Mouse (Mus musculus) intestine, embryonic 15.5 days (tissue): ENCODE data around the gene Gm5127. TPM values are rescaled to one million over a fixed set of nuclear protein-coding genes. Genes with fewer than 3 reads are reported as not detected.

Experiments
- ATAC-seq: fragments of 200-750 bp; cut with Nextera tagmentation; 2 replicates; pipeline ENCODE4 v1.8.0; 2017; ENCODE audit warnings: moderate TSS enrichment, moderate library complexity
- H3K27ac ChIP-seq: fragments of 300-500 bp; sonication (generic); 2 replicates; pipeline ENCODE4 v1.5.1; 2015; ENCODE audit warnings: mild to moderate bottlenecking, inconsistent platforms
- H3K27me3 ChIP-seq: fragments of 300-500 bp; sonication (generic); replicated peaks from 2 replicates; pipeline ENCODE4 v1.6.1; 2015; ENCODE audit warnings: inconsistent platforms
- H3K36me3 ChIP-seq: fragments of 300-500 bp; sonication (generic); 2 replicates; pipeline ENCODE4 v1.6.1; 2015; ENCODE audit warnings: inconsistent platforms
- H3K4me1 ChIP-seq: fragments of 300-500 bp; sonication (generic); replicated peaks from 2 replicates; pipeline ENCODE4 v1.6.1; 2015; ENCODE audit warnings: inconsistent platforms
- H3K4me2 ChIP-seq: fragments of 300-500 bp; sonication (generic); replicated peaks from 2 replicates; pipeline ENCODE4 v1.6.1; 2015; ENCODE audit warnings: mild to moderate bottlenecking, inconsistent platforms
- H3K4me3 ChIP-seq: fragments of 300-500 bp; sonication (generic); replicated peaks from 2 replicates; pipeline ENCODE4 v1.5.1; 2015; ENCODE audit warnings: inconsistent platforms
- H3K9ac ChIP-seq: fragments of 300-500 bp; sonication (generic); 2 replicates; pipeline ENCODE4 v1.6.1; 2015; ENCODE audit warnings: inconsistent platforms
- H3K9me3 ChIP-seq: fragments of 300-500 bp; sonication (generic); 2 replicates; pipeline ENCODE4 v1.6.1; 2016; ENCODE audit warnings: inconsistent platforms
- WGBS: fragments of 180-500 bp; shearing (Covaris S2); methylation state at CpG from one replicate; pipeline ENCODE4 v1.1.7; 2015; 5-methylcytosine and 5-hydroxymethylcytosine counted together
- polyA plus RNA-seq: library from polyadenylated mRNA; unstranded; fragments of >200 nt; fragmentation: Nextera tagmentation; extraction: Ambion mirVana; gene quantifications from 2 replicates; pipeline ENCODE4 v1.2.1, GENCODE M21; 2015

The Gm5127 gene
- 0.08 and 0.09 TPM in 2 replicates for polyA plus RNA-seq

DNA sequence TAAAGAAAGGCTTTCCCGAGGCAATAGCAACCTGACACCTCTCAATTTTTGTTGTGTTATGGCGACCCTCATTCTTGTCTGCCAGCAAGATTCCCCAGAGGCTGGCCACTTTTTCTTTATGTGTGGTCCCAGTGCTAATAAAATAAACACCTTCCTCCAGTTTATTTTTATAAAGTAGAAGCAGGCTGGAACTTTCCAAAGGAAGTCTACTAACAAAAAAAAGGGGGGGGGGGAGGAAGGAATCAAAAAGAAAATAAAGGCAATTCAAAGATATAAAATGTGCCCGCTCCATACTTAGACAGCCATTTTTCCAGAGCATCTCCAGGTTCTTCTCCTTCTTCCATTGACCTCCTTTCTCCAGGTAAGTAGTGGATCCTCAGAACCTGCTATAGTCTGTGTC lies at the start of gene Gm5127:
TSS of gene Gm5127 (plus strand) at position 301 of the 400 bp plus-strand sequence.
- WGBS = 50% methylated on average over 3 of the region's 3 CpGs
- Histone ChIP-seq H3K27me3 (no peaks in the 10 kb centered on the region), H3K27ac (no peak within 1 kb of the TSS), H3K36me3 (no peaks in the 10 kb centered on the region), H3K4me1 (no peaks in the 10 kb centered on the region), H3K9ac (no peak within 1 kb of the TSS), H3K4me2 (no peak within 1 kb of the TSS), H3K9me3 (no peaks in the 10 kb centered on the region), H3K4me3 (no peak within 1 kb of the TSS)
- ATAC-seq = no peak

DNA sequence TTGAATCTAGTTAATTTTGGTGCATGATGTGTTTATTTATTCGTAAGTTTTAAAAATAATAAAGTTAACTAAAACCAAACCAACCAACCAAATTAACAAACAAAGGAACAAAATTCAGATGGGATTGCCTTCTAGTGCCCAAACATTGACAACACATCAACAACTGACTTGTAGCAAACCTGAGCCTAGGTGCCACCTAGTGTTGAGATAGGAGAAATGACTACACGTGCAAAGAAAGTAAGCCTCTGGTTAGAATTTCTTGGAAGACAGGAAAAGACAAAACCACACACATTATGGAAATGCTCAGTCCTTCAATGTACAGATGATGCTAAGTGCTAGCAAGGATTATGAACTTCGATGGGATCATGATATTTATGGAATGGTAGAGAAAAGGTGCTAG lies 46.6 kb upstream of the Gm5127 start:
- ATAC-seq = no peak
- 38% methylated on average over 3 of the region's 3 CpGs for WGBS
- no peaks in the 10 kb centered on the region for H3K4me1 ChIP-seq

DNA sequence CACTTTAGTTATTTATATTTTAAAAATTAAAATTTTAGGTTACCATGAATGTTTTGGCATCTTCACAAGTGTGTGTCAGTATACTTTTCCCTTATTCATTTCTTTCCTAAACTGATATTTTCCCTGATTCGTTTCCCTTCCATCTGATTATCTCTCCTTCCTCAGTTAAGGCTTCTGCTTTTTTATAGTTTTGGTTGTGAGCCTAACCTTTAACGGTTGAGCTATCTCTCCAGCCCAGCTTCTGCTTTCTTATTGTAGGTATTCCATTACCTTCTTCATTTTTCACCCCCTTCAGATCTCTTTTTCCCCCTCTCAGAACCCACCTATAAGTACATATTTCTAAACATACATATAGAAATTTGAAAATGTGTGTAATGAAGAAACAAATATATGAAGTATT lies 27.5 kb upstream of the Gm5127 start:
- Histone ChIP-seq H3K4me3 (no peak overlapping the region), H3K4me1 (no peaks in the 10 kb centered on the region), H3K9ac (no peak overlapping the region), H3K4me2 (no peak overlapping the region), H3K36me3 (no peaks in the 10 kb centered on the region), H3K9me3 (no peaks in the 10 kb centered on the region), H3K27me3 (no peaks in the 10 kb centered on the region), H3K27ac (no peak overlapping the region)
- no peak for ATAC-seq
- WGBS = 79% methylated on average over 2 of the region's 2 CpGs

More for the DNA sequence above, 46.6 kb upstream of the Gm5127 start:
- Histone ChIP-seq H3K9me3 (no peaks in the 10 kb centered on the region), H3K36me3 (no peaks in the 10 kb centered on the region), H3K27ac (no peak overlapping the region), H3K9ac (no peak overlapping the region), H3K27me3 (no peaks in the 10 kb centered on the region), H3K4me3 (no peak overlapping the region), H3K4me2 (no peak overlapping the region)

DNA sequence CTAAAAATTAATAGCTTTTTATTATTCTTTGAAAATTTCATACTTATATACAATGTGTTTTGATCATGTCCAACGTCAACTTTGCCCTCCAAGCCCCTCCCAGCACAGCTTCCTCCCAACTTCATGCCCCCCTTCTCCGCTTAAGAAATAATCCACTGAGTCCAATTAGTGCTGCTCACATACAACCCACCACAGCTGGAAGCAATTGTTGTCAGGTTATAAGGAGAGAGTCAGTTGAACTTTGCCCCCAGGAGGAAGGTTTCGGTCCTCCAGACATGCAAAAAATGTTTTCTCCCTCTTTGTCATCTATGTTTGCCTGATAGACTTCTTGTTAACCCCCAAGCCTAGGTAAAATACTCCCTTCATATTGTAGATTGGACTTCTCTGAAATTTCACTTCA lies 4.0 kb upstream of the Gm5127 start:
- 70% methylated on average over 3 of the region's 3 CpGs for WGBS
- no peak overlapping the region for H3K9ac ChIP-seq
- ATAC-seq = no peak

DNA sequence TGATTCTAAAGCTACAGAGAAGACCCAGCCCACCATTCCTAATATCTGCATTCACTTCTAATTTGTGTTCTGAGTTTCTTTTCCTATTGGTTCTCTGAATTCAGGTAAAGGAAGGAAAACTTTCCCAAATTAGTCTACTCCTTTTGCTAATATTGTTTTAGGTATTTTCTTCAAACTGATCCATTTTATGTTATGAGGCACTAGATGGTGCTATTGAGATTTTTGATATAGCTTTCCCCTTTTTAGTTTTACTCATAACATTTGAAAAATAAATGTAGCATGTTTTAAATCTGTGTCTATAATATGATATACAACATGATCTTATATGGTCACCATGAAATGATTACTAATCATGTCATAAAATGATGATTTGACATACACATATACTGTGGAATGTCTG lies 2.6 kb upstream of the Gm5127 start:
- ATAC-seq = no peak
- Histone ChIP-seq H3K27ac (no peak overlapping the region), H3K9ac (no peak overlapping the region), H3K4me3 (no peak overlapping the region), H3K36me3 (no peaks in the 10 kb centered on the region), H3K4me2 (no peak overlapping the region), H3K4me1 (no peaks in the 10 kb centered on the region), H3K27me3 (no peaks in the 10 kb centered on the region), H3K9me3 (no peaks in the 10 kb centered on the region)

More for the DNA sequence above, 4.0 kb upstream of the Gm5127 start:
- Histone ChIP-seq H3K27me3 (no peaks in the 10 kb centered on the region), H3K36me3 (no peaks in the 10 kb centered on the region), H3K4me2 (no peak overlapping the region), H3K27ac (no peak overlapping the region), H3K4me3 (no peak overlapping the region), H3K4me1 (no peaks in the 10 kb centered on the region), H3K9me3 (no peaks in the 10 kb centered on the region)

DNA sequence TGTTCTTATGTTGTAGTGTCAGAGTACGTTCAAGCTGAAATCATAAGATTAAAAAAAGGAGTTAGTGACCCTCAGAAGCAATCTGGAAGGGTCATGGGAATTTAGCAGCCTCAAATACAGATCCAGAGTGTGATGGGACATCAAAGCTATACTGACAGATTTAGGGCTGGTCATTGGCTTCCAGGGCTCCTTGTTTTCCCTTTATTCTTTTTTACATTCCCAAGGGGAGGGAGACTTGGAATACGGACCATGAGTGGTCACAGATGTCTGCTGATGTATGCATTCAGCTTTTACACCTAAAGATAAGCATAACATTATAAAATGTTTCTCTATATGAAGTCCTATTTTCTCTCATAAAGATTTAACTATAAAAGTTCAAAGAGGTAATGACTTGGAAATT lies 789 bp upstream of the Gm5127 start:
- Histone ChIP-seq H3K9me3 (no peaks in the 10 kb centered on the region), H3K4me2 (no peak overlapping the region), H3K4me1 (no peaks in the 10 kb centered on the region), H3K27ac (no peak overlapping the region), H3K27me3 (no peaks in the 10 kb centered on the region), H3K4me3 (no peak overlapping the region), H3K36me3 (no peaks in the 10 kb centered on the region), H3K9ac (no peak overlapping the region)
- no peak for ATAC-seq
- 45% methylated on average over 2 of the region's 2 CpGs for WGBS

DNA sequence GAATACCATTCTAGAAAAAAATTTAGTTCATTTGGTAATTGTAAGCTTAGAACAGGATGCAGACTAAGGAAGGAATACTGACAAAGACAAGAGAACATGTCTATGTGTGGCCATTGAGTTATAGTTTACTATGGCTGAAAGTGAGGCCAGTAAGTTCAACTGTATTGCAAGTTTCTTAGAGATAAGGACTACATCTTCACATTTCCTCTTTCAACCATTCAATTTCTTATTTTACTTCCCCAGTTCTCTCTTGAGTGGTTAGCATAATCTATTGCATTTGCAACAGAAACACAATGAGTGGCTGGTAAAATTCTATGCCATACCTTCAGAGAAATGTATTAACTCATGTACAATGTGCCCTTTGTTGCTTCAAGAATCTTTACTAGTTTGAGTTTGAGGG lies 10.9 kb downstream of the Gm5127 start:
- no peak overlapping the region for H3K4me2 ChIP-seq
- no peaks in the 10 kb centered on the region for H3K27me3 ChIP-seq
- no peaks in the 10 kb centered on the region for H3K9me3 ChIP-seq

DNA sequence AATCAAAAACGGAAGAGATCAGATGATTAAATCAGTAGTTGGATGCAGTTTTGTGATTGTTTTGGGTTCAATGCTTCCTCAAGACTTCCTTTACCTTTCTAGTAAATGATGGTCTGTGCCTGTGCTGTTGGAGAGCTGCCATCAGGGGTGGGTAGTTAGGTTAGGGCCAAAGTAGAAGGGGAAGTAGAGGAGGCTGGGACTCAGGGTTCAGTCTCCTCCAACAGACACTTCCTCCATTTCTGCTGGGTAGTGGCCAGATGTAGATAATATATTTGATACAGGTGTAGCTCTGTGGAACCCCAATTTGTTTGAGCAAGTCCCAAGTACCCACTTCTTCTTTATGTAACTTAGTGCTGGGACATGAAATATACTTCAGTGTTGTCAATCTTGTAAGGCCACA lies 12.9 kb downstream of the Gm5127 start:
- no peak overlapping the region for H3K27ac ChIP-seq
- 81% methylated on average over 1 of the region's 1 CpGs for WGBS
- no peaks in the 10 kb centered on the region for H3K4me1 ChIP-seq

More for the DNA sequence above, 10.9 kb downstream of the Gm5127 start:
- no peak for ATAC-seq
- no peak overlapping the region for H3K4me3 ChIP-seq
- H3K9ac ChIP-seq = no peak overlapping the region
- H3K27ac ChIP-seq = no peak overlapping the region
- H3K36me3 ChIP-seq = no peaks in the 10 kb centered on the region
- H3K4me1 ChIP-seq = no peaks in the 10 kb centered on the region

DNA sequence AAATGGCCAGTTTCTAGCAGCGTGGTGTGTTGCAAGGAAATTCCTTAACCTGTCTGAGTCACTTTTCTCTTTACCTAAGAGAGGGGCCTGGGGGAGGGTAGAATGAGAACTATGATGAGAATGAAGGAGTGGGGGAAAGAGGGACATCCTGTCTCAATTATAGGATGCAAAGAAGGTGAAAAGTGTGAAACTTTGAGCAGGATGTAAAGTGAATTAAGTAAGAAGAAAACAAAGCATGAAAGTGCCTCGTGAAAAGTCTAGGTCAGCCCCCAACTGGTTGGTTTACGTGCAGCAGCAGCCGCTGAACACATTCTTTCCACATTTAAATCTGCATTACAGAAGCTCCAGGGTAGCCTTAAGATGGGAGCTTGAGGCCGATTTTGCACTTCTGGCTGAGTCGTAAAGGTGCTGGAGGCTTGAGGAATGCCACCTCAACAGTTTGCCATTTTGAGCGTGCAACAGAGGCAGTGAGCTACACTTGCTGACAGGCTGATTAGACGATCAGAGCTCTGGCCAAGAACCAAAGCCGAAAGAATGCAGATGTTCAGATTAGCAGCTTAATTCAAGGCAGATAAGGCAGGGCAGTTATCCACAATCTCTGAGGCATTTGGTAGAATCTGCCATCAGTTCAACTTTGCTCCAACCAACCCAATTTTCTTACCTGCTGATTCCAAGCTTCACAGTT lies 19.7 kb downstream of the Gm5127 start:
- Histone ChIP-seq H3K4me2 (peak overlapping the region; percentile 43), H3K36me3 (no peaks in the 10 kb centered on the region), H3K27ac (no peak overlapping the region), H3K27me3 (no peaks in the 10 kb centered on the region), H3K4me3 (no peak overlapping the region), H3K4me1 (no peaks in the 10 kb centered on the region), H3K9me3 (no peaks in the 10 kb centered on the region), H3K9ac (no peak overlapping the region)
- no peak for ATAC-seq
- WGBS = 17% methylated on average over 9 of the region's 9 CpGs

More for the DNA sequence above, 12.9 kb downstream of the Gm5127 start:
- Histone ChIP-seq H3K9me3 (no peaks in the 10 kb centered on the region), H3K4me3 (no peak overlapping the region), H3K9ac (no peak overlapping the region), H3K4me2 (no peak overlapping the region), H3K27me3 (no peaks in the 10 kb centered on the region), H3K36me3 (no peaks in the 10 kb centered on the region)
- ATAC-seq = no peak

DNA sequence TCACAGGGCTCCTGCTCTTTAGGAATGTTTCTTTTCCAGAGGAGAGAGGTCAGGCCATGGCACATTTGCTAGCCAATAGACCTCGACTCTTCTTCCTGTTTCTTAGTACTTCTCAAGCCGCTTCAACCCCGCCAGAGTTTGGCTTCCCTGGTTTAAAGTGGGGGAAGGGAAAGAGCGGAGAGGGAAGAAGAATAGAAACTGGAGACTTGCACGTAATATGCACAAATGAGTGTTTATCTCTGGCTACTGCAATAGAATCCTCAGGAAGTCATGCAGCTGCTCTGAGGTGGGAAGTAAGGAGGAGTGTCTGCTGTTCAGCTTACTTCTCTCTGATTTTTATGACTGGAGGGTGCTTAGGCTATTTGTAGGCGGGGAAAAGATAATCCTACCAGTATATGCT lies 20.4 kb downstream of the Gm5127 start, which contains the start of gene Cysltr1:
TSS of gene Cysltr1 (minus strand) at position 294 of the 400 bp plus-strand sequence.
- Histone ChIP-seq H3K27ac (no peak within 1 kb of the TSS), H3K4me1 (no peaks in the 10 kb centered on the region), H3K4me2 (peak within 1 kb of the TSS; percentile 43), H3K27me3 (no peaks in the 10 kb centered on the region), H3K36me3 (no peaks in the 10 kb centered on the region), H3K4me3 (no peak within 1 kb of the TSS), H3K9ac (no peak within 1 kb of the TSS), H3K9me3 (no peaks in the 10 kb centered on the region)
- peak; percentile 67 for ATAC-seq
- WGBS = 22% methylated on average over 6 of the region's 6 CpGs

DNA sequence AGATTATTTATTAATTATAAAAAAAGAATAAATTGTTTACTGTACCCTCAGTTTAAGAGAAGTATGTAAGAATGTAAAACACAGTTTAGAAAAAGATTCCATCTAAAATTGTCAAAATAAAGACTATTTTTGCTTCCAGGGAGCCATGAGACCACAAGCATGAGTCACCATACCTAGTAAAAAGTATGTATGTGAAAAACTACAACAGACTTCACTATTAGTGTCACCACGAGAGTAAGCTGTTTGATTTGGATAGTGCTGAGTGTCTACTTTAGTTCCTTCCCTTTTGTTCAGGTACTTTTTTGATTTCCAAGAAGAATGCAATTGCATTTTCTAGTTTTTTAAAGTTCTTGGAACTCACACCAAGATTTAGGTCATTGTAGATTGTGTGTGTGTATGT lies 39.5 kb downstream of the Gm5127 start:
- no peak overlapping the region for H3K27ac ChIP-seq
- H3K27me3 ChIP-seq = no peaks in the 10 kb centered on the region
- H3K9ac ChIP-seq = no peak overlapping the region
- H3K4me2 ChIP-seq = no peak overlapping the region
- no peaks in the 10 kb centered on the region for H3K9me3 ChIP-seq
- H3K36me3 ChIP-seq = no peaks in the 10 kb centered on the region
- no peak overlapping the region for H3K4me3 ChIP-seq
- ATAC-seq = no peak
- H3K4me1 ChIP-seq = no peaks in the 10 kb centered on the region
- 76% methylated on average over 1 of the region's 1 CpGs for WGBS

DNA sequence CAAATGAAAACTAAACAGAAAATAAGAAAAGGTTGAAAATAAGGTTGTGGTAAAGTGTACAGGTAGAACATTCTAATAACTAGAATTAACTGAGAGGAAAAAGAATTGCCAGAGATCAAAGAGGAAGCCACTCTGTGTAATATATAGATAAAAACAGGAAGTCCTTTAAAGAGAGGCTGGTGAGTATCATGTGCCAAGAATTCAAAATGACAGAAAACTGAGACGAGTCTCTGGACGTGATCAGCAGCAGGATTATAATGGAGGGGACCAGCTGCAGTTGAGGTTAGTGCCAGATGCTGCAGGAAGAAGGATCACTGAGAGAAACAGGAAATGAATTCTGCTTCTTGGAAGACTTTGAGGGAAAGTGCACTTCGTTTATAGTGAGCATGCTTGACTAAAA lies 40.7 kb downstream of the Gm5127 start:
- WGBS = 40% methylated on average over 3 of the region's 3 CpGs
- no peaks in the 10 kb centered on the region for H3K27me3 ChIP-seq
- no peak overlapping the region for H3K4me2 ChIP-seq
- H3K4me3 ChIP-seq = no peak overlapping the region
- no peaks in the 10 kb centered on the region for H3K4me1 ChIP-seq
- no peak for ATAC-seq
- H3K9me3 ChIP-seq = no peaks in the 10 kb centered on the region
- no peak overlapping the region for H3K9ac ChIP-seq
- no peaks in the 10 kb centered on the region for H3K36me3 ChIP-seq
- H3K27ac ChIP-seq = no peak overlapping the region

DNA sequence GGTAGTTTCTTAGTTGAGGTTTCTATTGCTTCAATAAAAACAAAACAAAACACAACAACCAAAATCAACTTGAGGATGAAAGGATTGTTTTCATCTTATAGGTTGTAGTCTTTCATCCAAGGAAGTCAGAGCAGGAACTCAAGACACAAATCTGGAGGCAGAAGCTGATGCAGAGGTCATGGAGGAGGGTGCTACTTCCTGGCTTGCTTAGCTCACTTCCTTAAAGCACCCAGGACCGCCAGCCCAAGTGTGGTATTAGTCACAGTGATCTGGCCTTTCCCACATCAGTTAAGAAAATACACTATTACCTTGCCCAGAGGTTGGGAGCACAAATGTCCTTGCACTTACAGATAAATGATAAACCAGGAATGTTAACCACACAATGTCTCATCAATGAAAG lies 45.5 kb downstream of the Gm5127 start:
- no peaks in the 10 kb centered on the region for H3K36me3 ChIP-seq
- H3K27ac ChIP-seq = no peak overlapping the region
- no peak overlapping the region for H3K4me3 ChIP-seq
- H3K4me1 ChIP-seq = no peaks in the 10 kb centered on the region
- no peak overlapping the region for H3K9ac ChIP-seq
- 69% methylated on average over 1 of the region's 1 CpGs for WGBS
- ATAC-seq = no peak
- H3K27me3 ChIP-seq = no peaks in the 10 kb centered on the region
- no peak overlapping the region for H3K4me2 ChIP-seq
- no peaks in the 10 kb centered on the region for H3K9me3 ChIP-seq
